Mouse (Mus musculus): ENCODE results near the gene Rhebl1. TPM values are rescaled to one million over a fixed set of nuclear protein-coding genes. Genes with fewer than 3 reads are reported as not detected.
A peak's percentile ranks its signal among the peaks of the same experiment; 100 is the strongest.

The Rhebl1 gene
- polyA plus RNA-seq, 1 experiment from 2014 or later: 4.9 TPM

DNA sequence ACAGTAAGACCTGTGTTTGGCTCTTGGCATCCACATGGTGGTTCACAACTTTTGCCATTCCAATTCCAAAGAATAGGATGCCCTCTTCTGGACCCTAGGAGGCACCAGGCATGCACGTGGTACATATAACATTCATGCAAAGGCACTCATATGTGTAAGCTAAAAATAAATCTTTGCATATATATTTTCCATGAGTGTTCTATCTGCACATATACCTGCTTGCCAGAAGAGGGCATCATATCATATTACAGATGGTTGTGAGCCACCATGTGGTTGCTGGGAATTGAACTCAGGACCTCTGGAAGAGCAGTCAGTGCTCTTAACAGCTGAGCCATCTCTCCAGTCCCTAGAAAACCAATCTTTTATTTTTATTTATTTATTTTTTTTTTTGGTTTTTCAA, 7.2 kb upstream of the Rhebl1 start:
- peaks cover 5% of the 10 kb centered on the region for H3K36me3 ChIP-seq
- H3K27me3 ChIP-seq (replicated peaks): peaks cover 54% of the 10 kb centered on the region
- no peak overlapping the region for H3K9ac ChIP-seq
- no peak overlapping the region for H3K27ac ChIP-seq
- H3K4me2 ChIP-seq: no peak overlapping the region
- no peaks in the 10 kb centered on the region for H3K9me3 ChIP-seq (replicated peaks)
- WGBS (ENCODE audit: insufficient replicate concordance): 28% methylated on average over 1 of the region's 1 CpGs
- no peak overlapping the region for H3K4me3 ChIP-seq
- no peak for ATAC-seq
- peaks cover 22% of the 10 kb centered on the region for H3K4me1 ChIP-seq

DNA sequence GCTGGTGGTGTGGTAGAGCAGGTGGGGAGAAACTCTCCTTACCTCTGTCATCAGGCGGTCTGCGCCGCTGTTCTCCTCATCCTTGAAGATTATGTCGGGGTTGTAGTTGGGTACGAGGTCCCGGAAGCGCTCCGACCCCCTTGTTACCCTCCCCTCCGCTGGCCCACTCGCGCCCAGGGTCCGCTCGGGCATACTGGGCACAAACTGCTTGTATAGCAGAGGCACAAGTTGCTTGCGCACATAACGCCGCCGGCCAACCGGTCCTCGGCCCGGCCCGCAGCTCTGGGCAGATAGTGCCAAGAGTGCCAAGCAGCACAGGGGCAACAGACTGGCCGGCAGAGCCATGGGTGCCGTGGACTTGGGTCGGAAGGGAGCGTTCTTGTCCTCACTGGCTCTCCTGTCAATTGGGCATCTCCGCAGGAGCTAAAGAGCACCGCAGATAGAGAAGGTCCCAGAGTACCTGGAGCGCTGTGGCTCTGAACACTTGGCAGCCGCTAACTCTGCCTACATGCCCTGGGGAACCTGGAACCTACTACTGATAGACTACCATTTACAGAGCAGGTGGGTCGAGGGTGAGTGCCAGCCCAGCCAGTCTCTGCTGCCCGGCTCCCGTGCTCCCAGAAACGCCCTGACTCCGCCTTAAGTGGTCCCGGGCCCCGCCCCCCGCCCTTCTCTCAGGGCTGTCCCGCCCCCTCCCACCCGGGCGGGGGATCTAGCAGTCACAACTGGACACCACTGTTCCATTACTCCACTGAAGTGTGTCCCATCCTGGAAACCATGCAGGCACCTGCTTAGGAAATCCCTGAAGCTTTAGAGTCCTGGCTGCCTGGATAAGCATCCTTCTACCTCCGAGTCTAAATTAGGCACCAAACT, 3.8 kb upstream of the Rhebl1 start, which contains the start of gene Dhh:
Gene Dhh (minus strand): TSS at position 613 of the 873 bp plus-strand sequence.
- Histone ChIP-seq H3K9me3 (replicated peaks) (no peaks in the 10 kb centered on the region), H3K4me1 (peaks cover 56% of the 10 kb centered on the region), H3K9ac (no peak within 1 kb of the TSS), H3K4me3 (peak within 1 kb of the TSS; percentile 18), H3K4me2 (peak within 1 kb of the TSS; percentile 40), H3K36me3 (no peaks in the 10 kb centered on the region), H3K27me3 (replicated peaks) (peaks cover 88% of the 10 kb centered on the region), H3K27ac (no peak within 1 kb of the TSS)
- WGBS (ENCODE audit: insufficient replicate concordance): 3% methylated on average over 41 of the region's 41 CpGs
- no peak for ATAC-seq

DNA sequence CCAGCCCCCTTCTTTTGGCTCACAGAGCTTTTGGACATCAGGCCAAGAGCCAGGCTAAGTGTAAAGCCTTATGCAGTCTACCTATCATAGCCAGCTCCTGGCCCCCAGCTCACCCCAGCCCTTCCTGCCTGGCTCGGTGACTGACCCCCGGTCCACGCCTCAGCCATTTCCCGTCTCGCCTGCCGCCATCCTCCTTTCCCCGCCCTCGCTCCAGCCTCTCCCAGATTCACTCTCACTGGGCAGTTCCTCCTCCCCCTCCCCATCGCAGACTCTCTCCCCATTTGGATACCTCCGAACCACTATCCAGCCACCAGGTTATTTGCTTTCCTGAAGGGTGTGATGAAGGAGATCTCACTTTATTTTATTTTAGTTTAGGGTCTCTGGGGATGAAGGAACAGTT, 3.2 kb upstream of the Rhebl1 start:
- peak overlapping the region; percentile 40 for H3K4me2 ChIP-seq

DNA sequence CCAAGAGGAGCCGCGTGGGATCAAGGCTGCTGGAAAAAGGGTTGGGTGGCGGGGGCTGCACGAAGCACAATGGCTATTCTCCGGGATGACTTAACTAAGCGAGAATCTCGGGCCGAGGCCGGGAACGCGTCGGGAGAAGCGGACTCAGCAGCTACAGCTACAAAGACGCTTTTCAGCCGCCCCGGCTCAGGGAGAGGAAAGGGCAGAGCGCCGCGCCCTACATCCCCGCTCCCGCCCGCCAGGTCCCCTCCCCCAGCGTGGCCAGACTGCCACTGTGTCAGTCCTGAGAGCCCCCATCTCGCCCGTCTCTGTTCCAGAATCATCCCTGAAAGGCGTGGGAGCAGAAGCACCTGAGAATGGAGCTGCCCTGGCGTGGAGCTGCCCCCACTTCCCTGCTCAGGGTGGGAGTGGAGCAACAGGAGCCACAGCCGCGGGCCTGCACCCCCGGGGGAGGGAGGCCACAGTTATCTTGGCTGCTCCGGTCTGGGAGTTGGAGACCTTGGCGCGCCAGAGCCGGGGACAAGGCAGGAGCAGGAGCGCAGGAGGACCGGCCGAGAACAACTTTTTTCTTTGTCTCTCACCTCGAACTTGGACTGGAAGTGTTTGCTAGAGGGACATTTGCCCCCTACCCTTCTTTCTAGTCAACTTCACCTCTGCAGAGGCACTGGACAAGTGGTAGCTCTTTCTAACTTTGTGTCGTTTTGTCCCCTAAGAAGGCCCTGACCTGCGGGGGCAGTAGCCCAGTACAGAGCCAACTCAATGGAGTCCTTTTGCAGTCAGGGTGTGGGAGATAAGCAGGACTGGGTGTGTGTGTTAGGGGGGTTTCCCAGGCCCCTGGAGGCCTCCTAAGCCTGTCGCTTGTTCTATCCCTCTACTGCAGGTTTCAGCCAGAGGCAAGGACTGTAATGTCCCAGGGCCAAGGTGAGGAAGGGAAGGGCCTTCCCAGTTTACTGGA, 1.6 kb upstream of the Rhebl1 start:
- Histone ChIP-seq H3K4me2 (peak overlapping the region; percentile 83), H3K9me3 (replicated peaks) (no peaks in the 10 kb centered on the region), H3K36me3 (no peaks in the 10 kb centered on the region), H3K9ac (peak overlapping the region; percentile 10; the same call in 1 of the 2 replicates), H3K4me3 (peak overlapping the region; percentile 34), H3K4me1 (peaks cover 76% of the 10 kb centered on the region), H3K27me3 (replicated peaks) (peaks cover 93% of the 10 kb centered on the region), H3K27ac (no peak overlapping the region)
- 2% methylated on average over 41 of the region's 41 CpGs for WGBS (ENCODE audit: insufficient replicate concordance)
- ATAC-seq: peak; percentile 70

More for the DNA sequence above, 3.2 kb upstream of the Rhebl1 start:
- ATAC-seq: no peak
- Histone ChIP-seq H3K4me3 (peak overlapping the region; percentile 18; the same call in 1 of the 2 replicates), H3K9me3 (replicated peaks) (no peaks in the 10 kb centered on the region), H3K27me3 (replicated peaks) (peaks cover 92% of the 10 kb centered on the region), H3K36me3 (no peaks in the 10 kb centered on the region), H3K9ac (no peak overlapping the region), H3K4me1 (peaks cover 60% of the 10 kb centered on the region), H3K27ac (no peak overlapping the region)
- WGBS (ENCODE audit: insufficient replicate concordance): 6% methylated on average over 10 of the region's 10 CpGs

DNA sequence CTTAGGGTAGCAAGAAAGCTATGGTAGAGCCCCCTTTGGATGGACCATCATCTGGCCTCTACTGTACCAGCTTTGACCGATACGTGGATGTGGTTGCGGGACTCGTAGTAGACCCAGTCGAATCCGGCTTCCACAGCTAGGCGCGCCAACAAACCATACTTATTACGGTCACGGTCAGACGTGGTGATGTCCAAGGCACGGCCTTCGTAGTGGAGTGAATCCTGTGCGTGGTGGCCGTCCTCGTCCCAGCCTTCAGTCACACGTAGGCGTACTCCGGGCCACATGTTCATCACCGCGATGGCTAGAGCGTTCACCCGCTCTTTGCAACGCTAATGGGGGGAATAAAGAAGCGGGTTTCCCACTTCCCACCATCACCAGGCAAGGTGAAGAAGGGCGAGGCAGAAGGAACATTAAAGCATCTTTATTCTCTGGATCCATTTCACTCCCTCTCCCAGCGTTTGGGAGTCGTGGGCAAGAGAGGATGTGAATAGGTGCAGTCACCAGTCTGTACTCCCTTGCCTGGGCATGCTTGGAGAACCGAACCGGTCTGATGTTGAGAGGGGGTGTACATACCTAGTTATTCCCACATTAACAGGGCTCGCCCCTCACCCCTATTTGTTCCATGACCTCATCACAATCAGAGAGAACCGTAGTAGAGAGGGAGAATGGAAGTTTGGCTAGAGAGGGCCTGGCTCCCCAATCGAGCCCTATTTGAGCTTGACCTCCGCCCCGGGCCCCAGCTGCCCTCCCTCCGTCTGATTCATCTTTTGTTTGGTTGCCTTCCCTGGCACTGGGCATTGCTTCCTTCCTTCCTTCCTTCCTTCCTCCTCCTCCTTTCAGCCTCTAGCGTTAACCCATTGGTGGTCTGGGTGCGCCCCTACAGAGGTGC, 650 bp upstream of the Rhebl1 start:
- Histone ChIP-seq H3K4me2 (peak overlapping the region; percentile 83), H3K9ac (no peak overlapping the region), H3K36me3 (no peaks in the 10 kb centered on the region), H3K27ac (no peak overlapping the region), H3K4me3 (peak overlapping the region; percentile 53), H3K4me1 (peaks cover 76% of the 10 kb centered on the region), H3K9me3 (replicated peaks) (no peaks in the 10 kb centered on the region), H3K27me3 (replicated peaks) (peaks cover 84% of the 10 kb centered on the region)
- ATAC-seq: no peak
- 2% methylated on average over 38 of the region's 38 CpGs for WGBS (ENCODE audit: insufficient replicate concordance)

DNA sequence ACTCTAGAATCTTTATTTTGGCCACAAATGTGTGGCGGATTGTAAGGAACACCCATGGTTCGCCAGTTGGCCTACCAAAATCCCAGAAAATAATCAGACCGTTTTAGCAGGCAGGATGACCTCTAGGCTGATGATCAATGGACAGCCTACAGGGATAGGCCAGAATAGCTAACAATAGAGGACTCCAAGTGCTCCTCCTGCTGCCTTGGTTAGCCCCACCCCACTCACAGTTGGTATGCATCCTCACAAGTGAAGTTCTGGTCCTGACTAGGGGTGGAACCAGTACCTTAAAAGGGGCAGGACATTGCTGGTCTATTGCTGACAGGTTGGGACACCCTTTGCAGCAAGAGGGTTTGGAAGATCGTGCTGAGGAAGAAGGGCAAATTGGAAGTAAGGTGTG, 1.3 kb downstream of the Rhebl1 start:
- no peaks in the 10 kb centered on the region for H3K9me3 ChIP-seq (replicated peaks)
- H3K36me3 ChIP-seq: no peaks in the 10 kb centered on the region
- peaks cover 70% of the 10 kb centered on the region for H3K27me3 ChIP-seq (replicated peaks)
- H3K27ac ChIP-seq: no peak overlapping the region
- 58% methylated on average over 4 of the region's 4 CpGs for WGBS (ENCODE audit: insufficient replicate concordance)
- H3K4me2 ChIP-seq: peak overlapping the region; percentile 83
- H3K9ac ChIP-seq: no peak overlapping the region
- ATAC-seq: no peak
- no peak overlapping the region for H3K4me3 ChIP-seq
- peaks cover 69% of the 10 kb centered on the region for H3K4me1 ChIP-seq

DNA sequence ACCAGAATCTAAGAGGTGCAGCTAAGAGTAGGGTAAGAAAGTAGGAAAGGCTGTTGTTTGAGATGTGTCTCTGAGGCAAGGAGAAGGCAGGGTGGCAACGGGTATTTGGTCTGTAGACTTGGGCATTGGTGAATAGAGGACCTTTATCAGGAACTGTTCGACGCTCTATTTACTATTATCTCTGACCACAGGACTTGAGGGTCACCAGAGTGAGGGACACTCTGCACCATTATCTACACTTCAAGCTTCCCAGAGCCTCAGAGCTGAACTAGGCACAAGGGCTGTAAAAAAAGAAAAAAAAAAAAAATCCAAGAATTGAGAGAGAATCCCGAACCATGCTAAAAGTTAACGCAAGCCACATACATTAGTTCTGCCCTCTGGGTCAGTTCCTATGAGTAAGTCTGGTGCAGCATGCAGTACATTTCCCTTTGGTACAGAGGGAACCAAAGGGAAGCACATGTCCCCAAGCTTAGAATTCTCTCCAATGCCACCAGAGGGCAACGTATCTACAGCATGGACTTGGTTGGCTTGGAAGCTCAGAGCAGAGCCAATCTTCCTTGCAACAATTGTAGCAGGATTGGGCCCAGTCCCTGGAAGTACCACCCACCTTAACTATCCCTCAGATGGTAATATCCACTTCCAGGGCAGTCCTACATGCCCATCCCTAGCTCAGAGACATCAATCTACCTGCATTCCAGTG, 2.3 kb downstream of the Rhebl1 start:
- Histone ChIP-seq H3K9me3 (replicated peaks) (no peaks in the 10 kb centered on the region), H3K4me3 (no peak overlapping the region), H3K36me3 (no peaks in the 10 kb centered on the region), H3K27me3 (replicated peaks) (peaks cover 60% of the 10 kb centered on the region), H3K4me2 (peak overlapping the region; percentile 59), H3K27ac (no peak overlapping the region), H3K4me1 (peaks cover 60% of the 10 kb centered on the region), H3K9ac (no peak overlapping the region)
- WGBS (ENCODE audit: insufficient replicate concordance): 6% methylated on average over 6 of the region's 6 CpGs
- peak; percentile 64 for ATAC-seq

DNA sequence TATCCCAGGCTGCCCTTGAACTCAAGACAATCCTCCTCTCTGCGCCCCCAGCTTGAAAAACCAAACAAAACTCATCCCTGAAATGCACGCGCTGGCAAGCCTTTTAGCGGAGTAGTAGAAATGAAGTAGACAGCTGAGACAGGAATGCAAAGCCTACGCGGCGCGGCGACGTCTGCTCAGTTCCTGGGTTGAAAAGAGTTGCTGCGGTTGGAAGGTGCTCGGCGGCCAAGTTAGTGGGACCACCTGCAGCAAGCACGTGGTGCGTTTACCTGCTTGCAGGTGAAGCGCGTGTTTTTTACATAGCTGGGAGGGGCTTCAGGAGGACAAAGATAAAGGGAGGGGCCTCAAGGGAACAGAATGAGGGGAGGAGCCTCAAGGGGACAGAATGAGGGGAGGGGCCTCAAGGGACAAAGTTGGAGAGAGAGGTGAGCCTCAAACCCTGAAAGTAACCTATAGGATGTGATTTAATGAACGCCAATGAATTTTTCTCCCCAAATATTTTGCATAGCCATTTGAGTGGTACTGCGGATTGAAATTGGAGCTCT, 3.1 kb downstream of the Rhebl1 start:
- Histone ChIP-seq H3K9me3 (replicated peaks) (no peaks in the 10 kb centered on the region), H3K36me3 (no peaks in the 10 kb centered on the region), H3K27me3 (replicated peaks) (peaks cover 58% of the 10 kb centered on the region), H3K4me3 (peak overlapping the region; percentile 29), H3K9ac (no peak overlapping the region), H3K4me1 (peaks cover 52% of the 10 kb centered on the region), H3K4me2 (peak overlapping the region; percentile 59), H3K27ac (no peak overlapping the region)
- WGBS (ENCODE audit: insufficient replicate concordance): 19% methylated on average over 19 of the region's 19 CpGs
- no peak for ATAC-seq

DNA sequence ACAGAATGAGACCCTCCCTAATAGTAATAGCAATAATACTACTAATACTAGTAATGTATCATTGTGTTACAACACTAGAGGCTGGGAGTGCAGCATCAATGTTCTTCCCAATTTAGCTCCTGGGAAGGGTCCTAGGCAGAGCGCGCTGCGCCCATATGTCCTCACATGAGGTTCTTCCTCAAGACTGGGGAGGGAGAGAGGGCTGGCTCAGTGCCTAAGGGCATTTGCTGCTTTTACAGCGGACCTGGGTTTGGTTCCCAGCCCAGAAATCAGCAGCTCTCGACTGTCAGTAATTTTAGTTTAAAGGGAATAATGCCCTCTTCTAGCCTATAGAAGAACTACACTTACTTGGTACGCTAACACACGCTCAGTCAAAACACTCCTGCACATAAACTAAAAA, 6.8 kb downstream of the Rhebl1 start:
- Histone ChIP-seq H3K4me3 (no peak overlapping the region), H3K4me1 (peaks cover 16% of the 10 kb centered on the region), H3K9me3 (replicated peaks) (no peaks in the 10 kb centered on the region), H3K27ac (no peak overlapping the region), H3K9ac (no peak overlapping the region), H3K27me3 (replicated peaks) (peaks cover 21% of the 10 kb centered on the region), H3K36me3 (no peaks in the 10 kb centered on the region), H3K4me2 (no peak overlapping the region)
- no peak for ATAC-seq
- WGBS (ENCODE audit: insufficient replicate concordance): 79% methylated on average over 7 of the region's 7 CpGs

DNA sequence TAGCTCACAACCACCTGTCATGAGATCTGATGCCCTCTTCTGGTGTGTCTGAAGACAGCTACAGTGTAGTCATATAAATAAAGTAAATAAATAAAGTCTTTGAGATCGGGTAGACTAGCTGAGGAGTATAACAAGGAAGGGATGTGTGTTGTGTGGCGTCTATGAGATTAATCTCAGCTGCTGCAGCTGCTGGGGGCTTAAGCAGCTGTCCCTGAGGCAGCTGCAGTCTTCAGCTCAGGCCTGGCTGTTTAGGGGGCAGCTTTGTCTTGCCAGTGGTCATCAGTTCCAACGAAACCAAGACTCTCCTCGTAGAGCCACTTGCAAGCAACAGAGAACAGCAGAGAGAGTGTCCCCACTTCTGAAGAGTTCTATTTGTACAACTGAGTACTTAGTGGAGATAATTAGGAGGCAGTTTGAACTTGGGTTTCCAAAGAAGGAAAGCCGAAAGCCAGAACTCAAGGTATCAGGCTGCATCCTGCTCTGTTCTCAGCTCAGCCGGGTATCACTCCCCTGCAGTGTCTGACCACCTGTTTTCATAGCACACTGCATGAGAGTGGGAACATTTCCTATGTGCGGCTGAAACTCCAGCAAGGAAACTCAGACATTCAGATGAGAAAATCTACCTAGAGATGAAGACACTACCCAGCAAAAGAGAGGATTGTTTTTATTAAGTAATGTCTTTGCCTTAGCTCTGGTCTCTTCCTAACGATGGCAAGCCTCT, 7.5 kb downstream of the Rhebl1 start:
- H3K4me2 ChIP-seq: no peak overlapping the region
- 71% methylated on average over 8 of the region's 8 CpGs for WGBS (ENCODE audit: insufficient replicate concordance)
- ATAC-seq: no peak
- H3K36me3 ChIP-seq: no peaks in the 10 kb centered on the region
- no peak overlapping the region for H3K4me3 ChIP-seq
- H3K27ac ChIP-seq: no peak overlapping the region
- no peaks in the 10 kb centered on the region for H3K9me3 ChIP-seq (replicated peaks)
- no peak overlapping the region for H3K9ac ChIP-seq
- H3K27me3 ChIP-seq (replicated peaks): peaks cover 14% of the 10 kb centered on the region
- peaks cover 16% of the 10 kb centered on the region for H3K4me1 ChIP-seq
